Mouse (Mus musculus): ENCODE measurements around the gene Tnfaip6.

DNA sequence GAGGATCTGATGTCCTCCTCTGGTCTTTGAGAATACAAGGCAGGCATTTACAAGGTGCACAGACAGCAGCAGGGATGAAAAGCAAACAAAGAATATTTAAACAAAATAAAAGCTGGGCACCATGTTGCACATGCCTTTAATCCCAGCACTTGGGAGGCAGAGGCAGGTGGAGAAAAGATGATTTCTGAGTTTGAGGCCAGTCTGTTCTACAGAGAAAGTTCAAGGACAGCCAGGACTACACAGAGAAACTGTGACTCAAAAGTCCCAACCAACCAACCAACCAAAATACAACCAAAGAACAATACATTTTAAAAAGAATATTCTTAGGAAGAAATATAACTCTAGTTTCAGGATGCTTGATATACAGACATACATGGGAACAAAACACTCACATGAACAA is 19.9 kb downstream of the Tnfaip6 start:
- TF ChIP-seq CTCF (IDR thresholded peaks at IDR 0.05; ENCODE audit: control insufficient read depth, insufficient read depth, low read length) (no peak), POLR2A (IDR thresholded peaks at IDR 0.05; ENCODE audit: borderline replicate concordance, control insufficient read depth, low read depth, low read length) (no peak)

Data from bone marrow, adult 2 months (tissue).